Mouse (Mus musculus) neural tube, embryonic 15.5 days (tissue): ENCODE measurements around the gene Galnt6. TPM values are rescaled to one million over a fixed set of nuclear protein-coding genes. Genes with fewer than 3 reads are reported as not detected.

Experiments
- ATAC-seq: fragments of 200-750 bp; cut with Nextera tagmentation; 2 replicates; pipeline ENCODE4 v1.8.0; 2017; ENCODE audit warnings: mild to moderate bottlenecking, moderate TSS enrichment, moderate library complexity; ENCODE audit not compliant: low FRiP score
- H3K27ac ChIP-seq: fragments of 300-500 bp; sonication (generic); replicated peaks from 2 replicates; pipeline ENCODE4 v1.5.1; 2015; ENCODE audit warnings: mild to moderate bottlenecking, inconsistent platforms
- H3K27me3 ChIP-seq: fragments of 300-500 bp; sonication (generic); replicated peaks from 2 replicates; pipeline ENCODE4 v1.6.1; 2015; ENCODE audit warnings: inconsistent platforms
- H3K36me3 ChIP-seq: fragments of 300-500 bp; sonication (generic); 2 replicates; pipeline ENCODE4 v1.6.1; 2015; ENCODE audit warnings: inconsistent platforms
- H3K4me1 ChIP-seq: fragments of 300-500 bp; sonication (generic); 2 replicates; pipeline ENCODE4 v1.6.1; 2015; ENCODE audit warnings: inconsistent platforms
- H3K4me2 ChIP-seq: fragments of 300-500 bp; sonication (generic); 2 replicates; pipeline ENCODE4 v1.6.1; 2015; ENCODE audit warnings: inconsistent platforms, mild to moderate bottlenecking, moderate library complexity
- H3K4me3 ChIP-seq: fragments of 300-500 bp; sonication (generic); replicated peaks from 2 replicates; pipeline ENCODE4 v1.5.1; 2015; ENCODE audit warnings: mild to moderate bottlenecking, inconsistent platforms
- H3K9ac ChIP-seq: fragments of 300-500 bp; sonication (generic); replicated peaks from 2 replicates; pipeline ENCODE4 v1.6.1; 2015; ENCODE audit warnings: mild to moderate bottlenecking, inconsistent platforms
- H3K9me3 ChIP-seq: fragments of 300-500 bp; sonication (generic); replicated peaks from 2 replicates; pipeline ENCODE4 v1.6.1; 2016; ENCODE audit warnings: inconsistent platforms
- WGBS: fragments of 180-500 bp; shearing (Covaris S2); methylation state at CpG from one replicate; pipeline ENCODE4 v1.1.7; 2015; ENCODE audit warnings: mixed read lengths; 5-methylcytosine and 5-hydroxymethylcytosine counted together
- polyA plus RNA-seq: library from polyadenylated mRNA; unstranded; fragments of >200 nt; fragmentation: Nextera tagmentation; extraction: Ambion mirVana; gene quantifications from 2 replicates; pipeline ENCODE4 v1.2.1, GENCODE M21; 2015

The Galnt6 gene
- polyA plus RNA-seq, 1 experiment from 2014 or later: 0.33 TPM

DNA sequence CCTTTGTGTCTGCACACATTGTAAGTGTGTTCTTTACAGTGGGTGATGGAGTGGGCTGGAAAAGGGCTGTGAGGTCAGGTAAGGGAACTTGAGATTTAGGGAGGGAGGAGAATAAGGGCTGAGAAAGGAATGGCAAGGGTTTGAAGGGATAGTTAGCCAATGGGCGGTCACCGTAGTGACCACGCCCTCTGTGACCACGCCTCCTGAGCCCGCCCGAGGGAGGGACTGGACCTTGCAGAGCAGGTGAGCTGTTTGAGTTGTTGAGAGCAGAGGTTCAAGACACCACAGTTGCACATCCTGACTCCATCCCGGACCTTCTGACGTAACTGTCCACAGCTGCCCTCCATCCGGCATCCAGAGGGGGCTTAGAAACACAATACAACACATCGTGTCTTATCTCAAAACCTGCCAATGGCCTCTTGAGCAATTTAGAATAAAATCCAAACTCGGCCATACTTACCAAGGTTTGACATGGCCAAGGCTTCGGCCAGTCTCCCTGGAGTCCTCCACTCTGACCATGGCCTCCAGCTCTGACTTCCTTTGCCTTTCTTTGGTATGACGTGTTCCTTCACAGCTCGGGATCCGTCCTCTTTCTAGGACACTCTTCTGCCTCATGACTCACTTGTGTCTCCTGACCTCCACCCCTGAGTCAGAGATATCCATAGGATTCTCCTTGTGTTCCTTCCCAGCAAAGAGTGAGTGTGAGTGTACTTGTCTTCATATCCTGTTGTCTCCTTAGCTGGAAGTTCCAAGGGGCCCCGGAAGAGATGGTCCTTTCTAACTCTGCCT is 35.2 kb upstream of the Galnt6 start:
- H3K36me3 ChIP-seq: peaks cover 20% of the 10 kb centered on the region
- no peak overlapping the region for H3K9ac ChIP-seq
- no peaks in the 10 kb centered on the region for H3K27me3 ChIP-seq
- H3K4me3 ChIP-seq: no peak overlapping the region
- peaks cover 28% of the 10 kb centered on the region for H3K4me1 ChIP-seq
- no peaks in the 10 kb centered on the region for H3K9me3 ChIP-seq
- H3K27ac ChIP-seq: no peak overlapping the region
- no peak overlapping the region for H3K4me2 ChIP-seq
- ATAC-seq: no peak
- 90% methylated on average over 16 of the region's 16 CpGs for WGBS

DNA sequence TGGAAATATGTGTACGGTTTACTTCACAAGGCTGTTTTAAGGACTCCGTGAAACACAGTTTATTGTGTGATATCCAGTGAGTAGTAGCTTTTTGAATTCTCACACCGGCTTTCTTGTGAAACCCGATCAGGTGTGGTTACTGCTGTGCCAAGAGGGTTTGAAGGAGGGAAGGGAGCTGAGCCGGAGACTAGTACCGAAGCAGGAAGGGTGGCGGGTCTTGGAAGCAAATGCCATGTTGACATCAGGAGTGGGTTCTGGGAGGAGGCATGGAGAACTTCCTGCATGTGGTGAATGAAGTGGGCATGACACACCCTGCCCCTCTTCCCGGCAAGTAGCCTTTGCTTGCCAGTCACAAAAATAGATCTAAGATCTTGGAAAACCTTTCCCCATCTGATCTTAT is 33.5 kb upstream of the Galnt6 start:
- Histone ChIP-seq H3K4me2 (peak overlapping the region; percentile 74), H3K27me3 (no peaks in the 10 kb centered on the region), H3K9me3 (no peaks in the 10 kb centered on the region), H3K36me3 (peaks cover 10% of the 10 kb centered on the region), H3K4me3 (peak overlapping the region; percentile 80), H3K9ac (peak overlapping the region; percentile 81), H3K4me1 (peaks cover 28% of the 10 kb centered on the region), H3K27ac (peak overlapping the region; percentile 90)
- 40% methylated on average over 8 of the region's 8 CpGs for WGBS
- ATAC-seq: no peak

DNA sequence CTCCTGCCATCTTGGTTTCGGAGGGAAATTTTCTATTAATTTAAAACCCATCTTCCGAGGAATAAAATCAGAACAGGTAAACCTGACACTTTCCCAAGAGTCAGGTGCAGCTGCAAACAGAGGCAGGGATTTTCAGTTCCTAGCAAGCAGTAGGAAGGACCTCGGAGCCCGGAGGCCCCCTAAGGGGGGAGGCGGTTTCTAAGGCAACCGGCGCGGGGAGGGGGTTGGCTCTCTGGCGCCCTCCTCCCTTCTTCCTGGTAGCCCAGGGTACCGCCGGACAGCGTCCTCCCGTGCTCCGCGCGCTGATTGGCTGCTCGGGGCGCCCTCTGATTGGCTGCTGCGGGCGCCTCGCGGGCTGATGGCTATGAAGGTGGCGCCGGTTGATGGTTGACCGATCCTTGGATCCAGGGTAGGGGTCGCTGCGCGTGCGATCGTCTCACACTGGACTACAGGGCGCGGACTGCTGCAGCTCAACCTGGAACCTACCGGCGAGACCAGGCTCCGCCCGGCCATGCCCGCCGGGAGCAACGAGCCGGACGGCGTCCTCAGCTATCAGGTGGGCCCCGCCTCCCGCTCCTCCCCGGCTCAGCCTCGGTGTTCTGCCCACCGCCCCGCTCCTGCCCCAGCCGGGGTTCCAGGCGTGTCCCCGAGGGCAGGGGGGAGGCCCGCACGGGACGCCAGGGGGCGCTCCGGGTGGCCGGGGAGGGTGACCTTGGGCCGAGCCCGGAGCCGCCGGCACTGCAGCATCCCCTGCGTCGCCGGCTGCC is 32.4 kb upstream of the Galnt6 start, which contains the start of gene Slc4a8:
Gene Slc4a8, plus strand, starts transcription at position 329 of the 767 bp plus-strand sequence.
- peak; percentile 96 for ATAC-seq
- Histone ChIP-seq H3K9me3 (no peaks in the 10 kb centered on the region), H3K27ac (peak within 1 kb of the TSS; percentile 90), H3K4me1 (peaks cover 28% of the 10 kb centered on the region), H3K4me3 (peak within 1 kb of the TSS; percentile 80), H3K4me2 (peak within 1 kb of the TSS; percentile 74), H3K9ac (peak within 1 kb of the TSS; percentile 81), H3K27me3 (no peaks in the 10 kb centered on the region), H3K36me3 (peaks cover 8% of the 10 kb centered on the region; the same call in 1 of the 2 replicates)
- under 1% methylated on average over 50 of the region's 64 CpGs for WGBS

DNA sequence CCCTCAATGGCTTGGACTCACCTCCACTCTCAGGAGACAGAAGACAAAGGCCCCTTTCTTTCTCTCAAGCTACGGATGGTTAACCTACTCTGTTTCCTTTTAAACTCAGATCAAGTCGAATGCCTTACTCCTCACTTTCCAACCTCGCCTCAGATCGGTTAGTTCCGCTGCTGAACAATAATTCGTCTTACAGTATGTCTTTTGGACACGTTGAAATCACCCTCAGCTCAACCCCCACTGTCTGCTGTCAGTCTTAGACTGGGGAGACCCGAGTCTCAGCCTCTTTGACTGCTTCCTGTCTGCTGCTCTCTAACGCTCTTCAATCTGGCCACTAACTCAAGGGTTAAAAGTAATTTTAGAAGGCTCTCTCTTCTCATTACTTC is 31.9 kb upstream of the Galnt6 start:
- peaks cover 8% of the 10 kb centered on the region; the same call in 1 of the 2 replicates for H3K36me3 ChIP-seq
- peak overlapping the region; percentile 90 for H3K27ac ChIP-seq
- H3K27me3 ChIP-seq: no peaks in the 10 kb centered on the region
- ATAC-seq: peak; percentile 51
- H3K9me3 ChIP-seq: no peaks in the 10 kb centered on the region
- H3K9ac ChIP-seq: peak overlapping the region; percentile 18; the same call in 1 of the 2 replicates
- peak overlapping the region; percentile 74 for H3K4me2 ChIP-seq
- peaks cover 28% of the 10 kb centered on the region for H3K4me1 ChIP-seq
- WGBS: 5% methylated on average over 9 of the region's 9 CpGs
- peak overlapping the region; percentile 80 for H3K4me3 ChIP-seq

DNA sequence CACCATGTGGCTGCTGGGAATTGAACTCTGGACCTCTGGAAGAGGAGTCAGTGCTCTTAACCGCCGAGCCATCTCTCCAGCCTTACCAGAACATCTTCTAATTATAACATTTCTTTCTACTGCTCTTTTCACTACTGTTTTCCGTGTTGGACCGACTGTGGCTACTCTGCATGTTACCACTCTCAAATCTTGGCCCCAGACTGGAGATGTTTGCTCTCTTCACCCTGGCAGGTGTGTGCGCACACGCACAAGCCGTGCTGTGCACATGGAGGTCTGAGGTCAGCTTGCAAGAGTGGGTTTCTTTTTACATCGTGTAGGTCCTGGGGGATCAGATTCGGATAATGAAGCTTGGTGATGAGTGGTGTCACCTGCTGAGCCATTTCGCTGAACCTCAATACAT is 30.1 kb upstream of the Galnt6 start:
- H3K27ac ChIP-seq: no peak overlapping the region
- no peak overlapping the region for H3K4me3 ChIP-seq
- no peak overlapping the region for H3K9ac ChIP-seq
- no peak for ATAC-seq
- no peaks in the 10 kb centered on the region for H3K9me3 ChIP-seq
- H3K4me2 ChIP-seq: no peak overlapping the region
- peaks cover 36% of the 10 kb centered on the region for H3K4me1 ChIP-seq
- 89% methylated on average over 10 of the region's 10 CpGs for WGBS
- no peaks in the 10 kb centered on the region for H3K36me3 ChIP-seq
- H3K27me3 ChIP-seq: no peaks in the 10 kb centered on the region

DNA sequence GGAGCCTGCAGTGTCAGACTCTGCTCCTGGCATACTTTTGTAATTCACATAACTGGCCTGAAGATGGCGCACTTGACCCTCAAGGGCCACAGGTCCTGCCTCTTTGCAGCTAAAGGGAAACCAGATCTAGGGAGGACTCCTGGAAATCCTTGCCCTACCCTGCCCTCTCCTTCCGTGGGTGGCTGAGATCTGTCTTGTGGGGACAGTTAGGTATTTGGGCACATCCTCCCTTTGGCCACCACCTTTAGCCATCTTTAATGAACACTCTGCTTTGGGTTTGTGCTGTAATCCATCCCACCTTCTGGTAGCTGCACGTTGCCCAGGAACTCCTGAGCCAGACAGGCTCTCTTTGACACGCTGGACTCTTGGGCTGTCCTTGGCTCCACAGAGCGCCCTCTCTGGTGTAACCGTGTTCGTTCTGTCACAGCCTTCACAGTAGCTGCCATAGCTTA is 28.4 kb upstream of the Galnt6 start:
- no peaks in the 10 kb centered on the region for H3K36me3 ChIP-seq
- H3K4me3 ChIP-seq: no peak overlapping the region
- H3K27ac ChIP-seq: no peak overlapping the region
- H3K9ac ChIP-seq: no peak overlapping the region
- peaks cover 22% of the 10 kb centered on the region for H3K4me1 ChIP-seq
- H3K4me2 ChIP-seq: 0 out of 2 replicates have a peak overlapping the region, but pooled peaks have one; percentile 13
- under 1% methylated on average over 7 of the region's 7 CpGs for WGBS
- ATAC-seq: no peak
- no peaks in the 10 kb centered on the region for H3K9me3 ChIP-seq
- H3K27me3 ChIP-seq: no peaks in the 10 kb centered on the region

DNA sequence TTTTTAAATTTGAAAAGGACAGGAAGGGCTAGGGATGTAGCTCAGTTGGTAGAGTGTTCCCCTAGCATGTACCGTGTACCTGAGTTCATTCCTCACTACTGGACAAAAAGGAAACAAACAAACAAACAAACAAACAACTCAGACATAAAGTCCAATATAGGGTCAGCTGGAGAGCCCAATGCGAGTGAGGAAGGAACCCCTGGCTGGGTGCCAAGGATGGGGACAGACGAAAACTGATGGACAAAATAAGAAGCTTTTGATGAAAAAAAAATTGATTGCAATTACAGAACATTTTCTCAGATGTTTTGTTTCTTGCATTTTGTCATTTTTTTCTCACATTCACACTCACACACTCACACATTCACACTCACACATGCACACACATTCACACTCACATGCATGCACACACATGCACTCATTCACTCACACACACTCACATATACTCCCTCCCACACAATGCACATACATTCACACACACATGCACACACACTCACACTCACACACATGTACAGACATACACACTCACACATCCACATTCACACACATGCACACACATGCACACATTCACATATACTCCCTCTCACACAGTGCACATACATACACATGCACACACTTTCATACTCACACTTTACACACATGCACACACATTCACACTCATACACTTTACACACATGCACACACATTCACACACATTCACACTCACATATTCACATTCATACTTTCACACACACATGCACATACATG is 26.9 kb upstream of the Galnt6 start:
- no peak overlapping the region for H3K9ac ChIP-seq
- H3K4me2 ChIP-seq: no peak overlapping the region
- no peaks in the 10 kb centered on the region for H3K27me3 ChIP-seq
- no peak overlapping the region for H3K4me3 ChIP-seq
- H3K4me1 ChIP-seq: peaks cover 17% of the 10 kb centered on the region
- H3K27ac ChIP-seq: no peak overlapping the region
- ATAC-seq: no peak
- no peaks in the 10 kb centered on the region for H3K36me3 ChIP-seq
- H3K9me3 ChIP-seq: no peaks in the 10 kb centered on the region
- WGBS: 62% methylated on average over 3 of the region's 3 CpGs

DNA sequence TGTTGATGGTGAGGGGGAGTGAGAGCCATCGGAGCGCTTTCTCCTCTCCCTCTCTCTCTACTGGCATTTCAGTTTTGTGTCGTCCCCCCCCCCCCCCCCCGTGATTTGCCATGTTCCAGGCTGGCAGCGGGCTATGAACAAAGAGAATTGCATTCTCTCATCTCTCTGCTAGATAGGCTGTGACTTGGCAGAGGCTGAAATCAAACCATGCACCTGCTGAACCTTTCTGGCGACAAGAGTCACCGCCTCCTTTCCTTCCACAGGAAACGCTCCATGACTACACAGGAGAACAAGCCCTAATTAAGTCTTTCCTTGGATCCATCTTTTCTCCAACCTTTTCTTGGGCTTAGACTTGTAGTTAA is 26.3 kb upstream of the Galnt6 start:
- Histone ChIP-seq H3K4me3 (no peak overlapping the region), H3K36me3 (no peaks in the 10 kb centered on the region)

DNA sequence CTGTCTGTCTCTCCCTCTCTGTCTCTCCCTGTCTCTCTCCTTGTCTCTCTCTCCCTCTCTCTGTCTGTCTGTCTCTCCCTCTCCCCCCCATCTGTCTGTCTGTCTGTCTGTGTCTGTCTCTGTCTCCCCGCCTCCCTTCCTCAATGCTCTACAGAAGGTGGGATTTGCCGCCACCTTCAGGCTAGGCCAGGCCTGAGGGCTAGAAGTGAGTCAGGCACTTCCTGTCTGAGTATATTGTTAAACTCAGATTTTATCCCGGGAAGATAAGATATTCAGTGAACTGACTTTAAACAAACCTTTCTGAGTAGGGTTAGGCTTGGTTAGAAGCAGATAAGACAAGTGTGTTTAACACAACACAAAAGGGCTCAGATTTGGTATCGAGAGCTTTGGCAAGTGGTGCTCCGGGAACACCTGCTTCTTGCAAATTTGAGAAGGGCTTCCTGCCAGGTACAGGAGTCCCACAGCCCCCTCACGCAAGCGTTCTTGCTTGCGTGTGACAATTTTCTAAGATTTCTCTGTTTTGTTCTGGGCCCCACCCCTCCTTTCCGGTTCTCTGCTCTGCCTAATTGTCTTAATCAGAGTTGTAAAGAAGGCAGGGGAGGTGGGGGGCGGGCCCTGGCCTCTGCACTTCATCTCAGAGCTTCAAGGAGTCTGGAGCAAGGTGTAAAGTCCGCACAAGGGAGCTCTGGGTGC is 25.8 kb upstream of the Galnt6 start:
- ATAC-seq: no peak
- Histone ChIP-seq H3K4me3 (no peak overlapping the region), H3K36me3 (no peaks in the 10 kb centered on the region), H3K4me2 (peak overlapping the region; percentile 42), H3K9me3 (no peaks in the 10 kb centered on the region), H3K4me1 (peaks cover 8% of the 10 kb centered on the region), H3K27me3 (no peaks in the 10 kb centered on the region), H3K9ac (no peak overlapping the region), H3K27ac (no peak overlapping the region)
- 13% methylated on average over 11 of the region's 11 CpGs for WGBS

More for the DNA sequence above, 26.3 kb upstream of the Galnt6 start:
- Histone ChIP-seq H3K4me2 (peak overlapping the region; percentile 42), H3K27ac (no peak overlapping the region), H3K4me1 (peaks cover 11% of the 10 kb centered on the region), H3K9ac (no peak overlapping the region), H3K27me3 (no peaks in the 10 kb centered on the region), H3K9me3 (no peaks in the 10 kb centered on the region)
- WGBS: 45% methylated on average over 6 of the region's 8 CpGs
- ATAC-seq: no peak

DNA sequence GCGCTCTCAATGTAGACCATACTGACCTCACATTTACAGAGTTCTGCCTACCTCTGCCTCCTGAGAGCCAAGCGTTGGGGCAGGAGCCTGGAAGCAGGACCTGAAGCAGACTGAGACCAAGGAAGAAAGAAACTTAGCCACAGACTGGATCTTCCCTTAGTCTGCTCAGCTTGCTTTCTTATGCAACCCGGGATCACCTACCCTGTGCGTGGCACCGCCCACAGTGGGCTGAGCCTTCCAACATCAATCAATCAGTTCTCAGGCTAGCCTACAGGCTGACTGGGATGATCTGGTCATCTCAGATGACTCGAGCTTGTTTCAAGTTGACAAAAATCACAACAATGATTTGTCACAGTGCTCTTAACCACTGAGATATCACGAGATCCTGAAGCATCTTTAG is 24.9 kb upstream of the Galnt6 start:
- no peak overlapping the region for H3K9ac ChIP-seq
- no peak for ATAC-seq
- WGBS: 45% methylated on average over 7 of the region's 7 CpGs
- peaks cover 8% of the 10 kb centered on the region for H3K4me1 ChIP-seq
- no peak overlapping the region for H3K4me3 ChIP-seq
- H3K9me3 ChIP-seq: no peaks in the 10 kb centered on the region
- H3K4me2 ChIP-seq: no peak overlapping the region
- H3K27me3 ChIP-seq: no peaks in the 10 kb centered on the region
- H3K36me3 ChIP-seq: no peaks in the 10 kb centered on the region
- H3K27ac ChIP-seq: no peak overlapping the region

DNA sequence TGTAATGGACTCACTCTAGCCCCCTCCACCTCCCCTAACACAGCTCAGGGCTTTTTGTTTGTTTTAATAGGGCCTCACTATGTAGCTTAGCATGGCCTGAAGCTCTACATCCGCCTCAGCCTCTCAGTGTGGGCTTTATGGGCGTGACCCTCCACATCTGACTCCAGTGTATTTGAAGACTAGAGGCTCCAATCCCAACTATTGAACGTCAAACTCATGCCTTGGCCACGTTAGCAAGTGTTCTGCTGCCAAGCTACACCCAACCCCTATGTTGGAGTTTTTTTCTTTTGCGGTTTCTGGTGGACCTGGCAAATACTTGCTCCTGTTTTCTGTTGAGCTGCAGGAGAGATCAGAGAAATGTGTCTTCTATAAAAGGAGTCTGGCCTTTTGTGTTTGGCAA is 23.9 kb upstream of the Galnt6 start:
- no peak for ATAC-seq
- 73% methylated on average over 5 of the region's 5 CpGs for WGBS

More for the DNA sequence above, 23.9 kb upstream of the Galnt6 start:
- Histone ChIP-seq H3K27me3 (no peaks in the 10 kb centered on the region; the same call in 1 of the 2 replicates), H3K9ac (no peak overlapping the region), H3K4me2 (no peak overlapping the region), H3K4me3 (no peak overlapping the region), H3K9me3 (no peaks in the 10 kb centered on the region), H3K4me1 (peaks cover 8% of the 10 kb centered on the region), H3K36me3 (no peaks in the 10 kb centered on the region), H3K27ac (no peak overlapping the region)
